In genomic region chr5:120612442-120612821, GRCm38 (mm10) we compare ENCODE assay signal across 8 mouse cellular contexts. TPM values are rescaled to one million over a fixed set of nuclear protein-coding genes. Genes with fewer than 3 reads are reported as not detected.
DNase-seq lines count a peak whose midpoint lies in the region; ATAC-seq and TF ChIP-seq lines count a peak whose summit lies in the region.

TSS of gene Rita1 (minus strand) at chr5:120612589.
TSS of gene Ddx54 (plus strand) at chr5:120612739.

- peak within 1 kb of the TSS; percentile 88 for H3K4me2 ChIP-seq in forebrain, embryonic 14.5 days (ENCODE audit: low read length)
- peak within 1 kb of the TSS; percentile 97 for H3K4me2 ChIP-seq in heart, postnatal 0 days (ENCODE audit: low read depth, low read length)
- H3K4me2 ChIP-seq in liver, embryonic 13.5 days = peak within 1 kb of the TSS; percentile 83

- TF ChIP-seq CTCF in E14TG2a.4 (conservative IDR thresholded peaks at IDR 0.05; ENCODE audit: low read length) = no peak
- TF ChIP-seq CTCF in heart, postnatal 0 days (IDR thresholded peaks at IDR 0.05; ENCODE audit: low read depth) = no peak

- peak within 1 kb of the TSS; percentile 97 for H3K4me3 ChIP-seq in E14TG2a.4 (replicated peaks; ENCODE audit: low read length)
- H3K4me3 ChIP-seq in forebrain, embryonic 14.5 days (ENCODE audit: low read depth, low read length) = peak within 1 kb of the TSS; percentile 57
- peak within 1 kb of the TSS; percentile 82 for H3K4me3 ChIP-seq in heart, postnatal 0 days (ENCODE audit: low read depth, low read length)
- peak within 1 kb of the TSS; percentile 75 for H3K4me3 ChIP-seq in liver, embryonic 13.5 days (replicated peaks)

- peak; percentile 99 for DNase-seq in cerebellum, adult 11 months
- DNase-seq in forebrain, embryonic 14.5 days (ENCODE audit: low spot score) = peak; percentile 98
- DNase-seq in heart, postnatal 0 days (ENCODE audit: low spot score) = peak; percentile 93
- peak; percentile 98 to 99 for DNase-seq in kidney, postnatal 36 days
- peak; percentile 95 for DNase-seq in liver, embryonic 13.5 days
- DNase-seq in neural tube, embryonic 10.5 days (ENCODE audit: extremely low spot score, low spot score) = peak; percentile 98
- DNase-seq in testis, postnatal 10 days (ENCODE audit: low spot score) = peak; percentile 99

- H3K9me3 ChIP-seq in E14TG2a.4 (ENCODE audit: low read length) = no peaks in the 10 kb centered on the region
- 0 out of 2 replicates have a peak, but pooled peaks cover 3% of the 10 kb centered on the region for H3K9me3 ChIP-seq in forebrain, embryonic 14.5 days (replicated peaks; ENCODE audit: control insufficient read depth, low read length)
- H3K9me3 ChIP-seq in heart, postnatal 0 days (replicated peaks; ENCODE audit: control insufficient read depth, low read length) = no peaks in the 10 kb centered on the region
- peaks cover 6% of the 10 kb centered on the region for H3K9me3 ChIP-seq in liver, embryonic 13.5 days (replicated peaks)

- peaks cover 61% of the 10 kb centered on the region for H3K36me3 ChIP-seq in E14TG2a.4 (ENCODE audit: insufficient read depth, low read length)
- H3K36me3 ChIP-seq in forebrain, embryonic 14.5 days (ENCODE audit: control insufficient read depth, insufficient read depth, low read length) = peaks cover 7% of the 10 kb centered on the region
- 0 out of 2 replicates have a peak, but pooled peaks cover 1% of the 10 kb centered on the region for H3K36me3 ChIP-seq in heart, postnatal 0 days (replicated peaks; ENCODE audit: control insufficient read depth, insufficient read depth, low read length)
- H3K36me3 ChIP-seq in liver, embryonic 13.5 days = peaks cover 33% of the 10 kb centered on the region

- H3K27me3 ChIP-seq in E14TG2a.4 (ENCODE audit: insufficient read depth, low read length) = no peaks in the 10 kb centered on the region
- no peaks in the 10 kb centered on the region for H3K27me3 ChIP-seq in forebrain, embryonic 14.5 days (replicated peaks; ENCODE audit: control insufficient read depth, insufficient read depth, low read length)
- H3K27me3 ChIP-seq in heart, postnatal 0 days (ENCODE audit: control insufficient read depth, insufficient read depth, low read length) = no peaks in the 10 kb centered on the region
- H3K27me3 ChIP-seq in liver, embryonic 13.5 days = no peaks in the 10 kb centered on the region

- peak; percentile 75; the same call in 1 of the 2 replicates for TF ChIP-seq EP300 in heart, postnatal 0 days (IDR thresholded peaks at IDR 0.05; ENCODE audit: low read depth)

- peak; percentile 86 for ATAC-seq in forebrain, embryonic 14.5 days
- peak; percentile 83 for ATAC-seq in heart, postnatal 0 days (ENCODE audit: insufficient read depth, low read depth)
- peak; percentile 73 for ATAC-seq in liver, embryonic 13.5 days (ENCODE audit: low read depth)

- WGBS in forebrain, embryonic 14.5 days = under 1% methylated on average over 22 of the region's 22 CpGs
- WGBS in heart, postnatal 0 days = 0% methylated on average over 22 of the region's 22 CpGs
- under 1% methylated on average over 22 of the region's 22 CpGs for WGBS in liver, embryonic 13.5 days (ENCODE audit: insufficient replicate concordance)

- peaks cover 80% of the 10 kb centered on the region for H3K4me1 ChIP-seq in E14TG2a.4 (replicated peaks; ENCODE audit: low read depth, low read length)
- H3K4me1 ChIP-seq in forebrain, embryonic 14.5 days (ENCODE audit: control insufficient read depth, insufficient read depth, low read length) = peaks cover 14% of the 10 kb centered on the region
- H3K4me1 ChIP-seq in heart, postnatal 0 days (ENCODE audit: control insufficient read depth, insufficient read depth) = peaks cover 16% of the 10 kb centered on the region
- peaks cover 27% of the 10 kb centered on the region for H3K4me1 ChIP-seq in liver, embryonic 13.5 days (replicated peaks)

- H3K9ac ChIP-seq in forebrain, embryonic 14.5 days (ENCODE audit: low read length) = peak within 1 kb of the TSS; percentile 70
- peak within 1 kb of the TSS; percentile 68 for H3K9ac ChIP-seq in heart, postnatal 0 days (replicated peaks; ENCODE audit: low read depth, low read length)
- H3K9ac ChIP-seq in liver, embryonic 13.5 days = peak within 1 kb of the TSS; percentile 75

- peak within 1 kb of the TSS; percentile 77; the same call in 1 of the 2 replicates for H3K27ac ChIP-seq in forebrain, embryonic 14.5 days (ENCODE audit: low read depth, low read length)
- peak within 1 kb of the TSS; percentile 88 for H3K27ac ChIP-seq in heart, postnatal 0 days (ENCODE audit: low read depth)
- H3K27ac ChIP-seq in liver, embryonic 13.5 days = peak within 1 kb of the TSS; percentile 76

RNA-seq across cellular contexts. Expression of gene Rita1, which starts in this region (rescaled TPM):
- polyA plus RNA-seq in forebrain, embryonic 14.5 days (2014; fragmentation: Nextera tagmentation; extraction: Ambion mirVana) = 15.9 and 18.3 TPM in 2 replicates
- total RNA-seq in heart, postnatal 0 days (2014; rRNA removed; ENCODE audit: low replicate concordance) = 20.2 and 24.5 TPM in 2 replicates
- 15.7 and 16.3 TPM in 2 replicates for polyA plus RNA-seq in heart, postnatal 0 days (2015; fragmentation: Nextera tagmentation; extraction: Ambion mirVana)
- polyA plus RNA-seq in liver, embryonic 13.5 days (2015; fragmentation: Nextera tagmentation; extraction: Ambion mirVana) = 5.7 and 6.5 TPM in 2 replicates

RNA-seq across cellular contexts. Expression of gene Ddx54, which starts in this region (rescaled TPM):
- 26.9 and 33.1 TPM in 2 replicates for polyA plus RNA-seq in forebrain, embryonic 14.5 days (2014; fragmentation: Nextera tagmentation; extraction: Ambion mirVana)
- total RNA-seq in heart, postnatal 0 days (2014; rRNA removed; ENCODE audit: low replicate concordance) = 23.0 and 24.1 TPM in 2 replicates
- polyA plus RNA-seq in heart, postnatal 0 days (2015; fragmentation: Nextera tagmentation; extraction: Ambion mirVana) = 17.1 and 18.2 TPM in 2 replicates
- polyA plus RNA-seq in liver, embryonic 13.5 days (2015; fragmentation: Nextera tagmentation; extraction: Ambion mirVana) = 22.9 and 26.0 TPM in 2 replicates

Comparison
In these comparisons a context has a peak if more than half of its experiments do, and no peak if none do; other contexts are left out.
1. Peak in every context shown above with its lines: DNase-seq, ATAC-seq, H3K4me3 ChIP-seq and H3K27ac ChIP-seq.